Mouse (Mus musculus): ENCODE measurements at regions not wholly inside any gene's neighbourhood (a gene's known extent, or its start where the extent isn't known, plus 50 kb on each side); places are given as distances from the start of the nearest gene placed in this dataset.

DNA sequence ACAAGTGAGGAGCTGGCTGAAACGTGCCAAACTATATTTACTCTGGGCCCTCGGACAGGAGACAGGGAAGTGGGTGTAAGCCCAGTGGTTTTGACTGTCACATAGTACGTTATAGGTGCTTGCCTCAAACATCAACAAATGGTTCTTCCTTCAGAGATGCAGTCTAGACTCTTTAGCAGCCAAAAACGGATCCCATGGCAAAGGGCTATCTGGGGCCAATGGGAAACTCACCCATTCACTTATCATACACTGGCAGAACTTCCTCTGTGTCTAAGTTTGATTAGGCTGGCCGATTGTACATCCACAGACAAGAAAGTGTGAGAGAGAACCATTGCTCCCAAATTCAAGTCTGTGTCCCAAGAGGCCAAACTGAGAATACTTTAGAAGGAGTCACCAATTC, 115.9 kb downstream of the Pja1 start:
- TF ChIP-seq CTCF (IDR thresholded peaks at IDR 0.05; ENCODE audit: low read depth), result no peak
- TF ChIP-seq EP300 (IDR thresholded peaks at IDR 0.05; ENCODE audit: low read depth), result no peak
